Mouse (Mus musculus) liver, adult 2 months (tissue): ENCODE data around the gene 1700016D06Rik. TPM values are rescaled to one million over a fixed set of nuclear protein-coding genes. Genes with fewer than 3 reads are reported as not detected.
A peak's percentile ranks its signal among the peaks of the same experiment; 100 is the strongest.

Experiments
- DNase-seq: peaks from one replicate; pipeline ENCODE4 v3.0.0-alpha.2; 2011; ENCODE audit warnings: low read depth, low spot score; ENCODE audit errors: extremely low read depth
- H3K27ac ChIP-seq: fragments of 200-500 bp; replicated peaks from 2 replicates; pipeline ENCODE4 v1.5.1; 2012; ENCODE audit warnings: low read depth, mild to moderate bottlenecking, control low read depth, inconsistent platforms, low read length; ENCODE audit not compliant: insufficient read depth
- H3K27me3 ChIP-seq: fragments of 200-500 bp; 2 replicates; pipeline ENCODE4 v1.6.1; 2012; ENCODE audit warnings: mild to moderate bottlenecking, moderate library complexity, low read length, inconsistent platforms; ENCODE audit not compliant: control insufficient read depth, insufficient read depth
- H3K36me3 ChIP-seq: fragments of 200-500 bp; 2 replicates; pipeline ENCODE4 v1.6.1; 2012; ENCODE audit warnings: low read length, inconsistent platforms; ENCODE audit not compliant: control insufficient read depth, insufficient read depth
- H3K4me1 ChIP-seq: fragments of 200-500 bp; 2 replicates; pipeline ENCODE4 v1.6.1; 2011; ENCODE audit warnings: low read length; ENCODE audit not compliant: control insufficient read depth, insufficient read depth
- H3K4me3 ChIP-seq: fragments of 200-500 bp; 2 replicates; pipeline ENCODE4 v1.5.1; 2011; ENCODE audit warnings: low read depth, mild to moderate bottlenecking, control low read depth, low read length, moderate library complexity; ENCODE audit not compliant: insufficient read depth
- H3K79me2 ChIP-seq: fragments of 200-500 bp; 2 replicates; pipeline ENCODE4 v1.6.1; 2012; ENCODE audit warnings: inconsistent platforms, mild to moderate bottlenecking, low read length, moderate library complexity; ENCODE audit not compliant: control insufficient read depth, insufficient read depth
- H3K9ac ChIP-seq: fragments of 200-500 bp; 2 replicates; pipeline ENCODE4 v1.6.1; 2012; ENCODE audit warnings: low read depth, mild to moderate bottlenecking, control low read depth, inconsistent platforms, low read length
- CTCF ChIP-seq: fragments of 200-500 bp; IDR thresholded peaks from 2 replicates; pipeline ENCODE4 v1.5.1; 2011; ENCODE audit warnings: low read depth, low read length, control low read depth
- POLR2A ChIP-seq: fragments of 200-500 bp; IDR thresholded peaks from 2 replicates; pipeline ENCODE4 v1.6.1; 2011; ENCODE audit warnings: low read length, control low read depth; ENCODE audit not compliant: insufficient read depth; ENCODE audit errors: extremely low read depth
- WGBS: fragments of 180-500 bp; shearing (Covaris S2); methylation state at CpG from one replicate; pipeline ENCODE4 v1.1.7; 2018; 5-methylcytosine and 5-hydroxymethylcytosine counted together
- polyA plus RNA-seq: library from polyadenylated mRNA; depleted of rRNA; stranded (reverse); fragments of >200 nt; gene quantifications from 2 replicates; pipeline ENCODE4 v1.2.3, GENCODE M21; 2012; rRNA removed
- total RNA-seq: library from RNA; depleted of rRNA; stranded (reverse); fragments of >200 nt; gene quantifications from 2 replicates; pipeline ENCODE4 v1.2.3, GENCODE M21; 2014; rRNA removed

The 1700016D06Rik gene
- total RNA-seq (not detected in 2 replicates), polyA plus RNA-seq (not detected in 2 replicates)

DNA sequence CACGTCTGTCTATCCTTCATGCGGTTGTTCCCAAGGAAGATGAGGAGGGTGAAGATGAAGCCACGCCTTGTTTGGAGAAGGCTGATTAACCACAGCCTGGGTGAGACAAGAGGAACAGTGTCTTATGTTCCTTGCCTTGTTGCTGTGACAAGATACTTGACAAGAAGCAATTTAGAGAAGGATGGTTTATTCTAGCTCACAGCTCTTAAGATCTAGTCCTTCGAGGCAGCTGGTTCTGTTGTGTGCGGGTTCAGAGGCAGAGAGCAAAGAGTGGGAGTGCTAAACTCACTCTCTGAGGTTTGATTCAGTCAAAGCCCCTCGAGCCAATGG is at the start of gene 1700016D06Rik:
1700016D06Rik (minus strand) TSS at position 31 of the 330 bp plus-strand sequence.
- H3K79me2 ChIP-seq: no peaks in the 10 kb centered on the region
- H3K36me3 ChIP-seq: no peaks in the 10 kb centered on the region
- TF ChIP-seq CTCF (no peak), POLR2A (no peak)
- WGBS: 51% methylated on average over 6 of the region's 6 CpGs
- no peak within 1 kb of the TSS for H3K27ac ChIP-seq
- H3K4me3 ChIP-seq: no peak within 1 kb of the TSS
- DNase-seq: no peak
- H3K27me3 ChIP-seq: no peaks in the 10 kb centered on the region
- H3K9ac ChIP-seq: no peak within 1 kb of the TSS
- H3K4me1 ChIP-seq: peaks cover 4% of the 10 kb centered on the region

DNA sequence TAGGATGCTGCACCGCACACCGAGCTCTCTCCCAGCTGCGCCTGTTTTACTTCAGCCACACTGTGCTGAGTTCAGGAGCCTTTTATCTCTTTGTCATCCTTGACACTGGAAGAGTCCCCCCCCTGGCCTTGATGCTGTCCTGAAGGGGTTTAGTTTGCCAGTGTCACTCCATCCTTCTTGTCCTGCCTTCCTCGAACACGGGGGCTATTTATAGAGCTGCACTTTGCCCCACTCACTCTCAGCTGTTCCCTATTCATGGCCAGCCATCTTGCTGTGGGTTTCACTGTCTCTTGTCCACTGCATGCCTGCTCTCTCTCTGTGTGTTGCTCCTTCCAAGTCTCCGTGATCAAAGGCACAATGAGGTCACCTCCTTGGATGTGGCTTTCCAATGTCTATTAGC is 48.6 kb upstream of the 1700016D06Rik start:
- 52% methylated on average over 6 of the region's 6 CpGs for WGBS
- TF ChIP-seq CTCF (no peak), POLR2A (no peak)

DNA sequence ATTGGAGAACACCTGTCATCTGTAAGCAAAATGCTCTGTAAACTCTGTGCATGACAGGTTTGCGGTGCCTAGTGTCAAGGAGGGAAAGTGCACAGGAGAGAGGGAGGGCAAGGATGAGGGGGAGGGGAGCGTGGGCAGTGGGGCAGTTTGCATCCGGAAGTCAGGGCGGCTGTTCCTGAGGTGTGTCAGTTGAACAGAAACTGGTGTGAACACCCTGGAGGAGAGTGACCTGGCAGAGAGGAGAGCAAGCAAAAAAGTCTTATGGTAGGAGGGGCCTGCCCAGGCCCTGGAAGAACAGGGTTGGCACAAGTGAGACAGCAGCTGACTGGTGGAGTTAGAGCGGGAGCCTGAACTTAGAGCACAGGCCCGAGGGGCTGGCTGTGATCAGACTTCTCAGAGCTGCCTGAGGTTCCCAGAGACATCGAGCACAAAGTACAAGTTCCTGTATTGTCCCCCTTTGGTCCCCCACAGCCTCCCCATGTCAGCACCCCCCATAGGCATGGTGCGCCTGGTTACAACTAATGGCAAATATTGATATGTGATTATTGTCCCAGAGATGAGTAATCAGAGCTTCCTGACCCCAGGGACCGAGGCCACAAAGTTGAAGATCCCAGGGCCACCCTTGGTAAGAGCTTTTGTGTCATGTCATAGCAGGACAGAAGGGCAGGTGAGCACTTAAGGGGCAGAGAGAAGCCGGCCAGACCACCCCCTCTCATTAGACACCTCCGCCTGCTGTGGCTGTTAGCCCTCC is 46.2 kb upstream of the 1700016D06Rik start:
- TF ChIP-seq CTCF (no peak), POLR2A (no peak)
- 32% methylated on average over 11 of the region's 11 CpGs for WGBS
- Histone ChIP-seq H3K36me3 (no peaks in the 10 kb centered on the region), H3K9ac (no peak overlapping the region), H3K79me2 (peaks cover 37% of the 10 kb centered on the region), H3K4me1 (peaks cover 23% of the 10 kb centered on the region), H3K27me3 (no peaks in the 10 kb centered on the region), H3K4me3 (no peak overlapping the region), H3K27ac (peak overlapping the region; percentile 75)
- peak; percentile 86 for DNase-seq

More for the DNA sequence above, 48.6 kb upstream of the 1700016D06Rik start:
- DNase-seq: no peak
- peaks cover 40% of the 10 kb centered on the region for H3K4me1 ChIP-seq
- H3K4me3 ChIP-seq: no peak overlapping the region
- no peaks in the 10 kb centered on the region for H3K27me3 ChIP-seq
- H3K27ac ChIP-seq: no peak overlapping the region
- no peak overlapping the region for H3K9ac ChIP-seq
- peaks cover 25% of the 10 kb centered on the region for H3K79me2 ChIP-seq
- no peaks in the 10 kb centered on the region for H3K36me3 ChIP-seq

DNA sequence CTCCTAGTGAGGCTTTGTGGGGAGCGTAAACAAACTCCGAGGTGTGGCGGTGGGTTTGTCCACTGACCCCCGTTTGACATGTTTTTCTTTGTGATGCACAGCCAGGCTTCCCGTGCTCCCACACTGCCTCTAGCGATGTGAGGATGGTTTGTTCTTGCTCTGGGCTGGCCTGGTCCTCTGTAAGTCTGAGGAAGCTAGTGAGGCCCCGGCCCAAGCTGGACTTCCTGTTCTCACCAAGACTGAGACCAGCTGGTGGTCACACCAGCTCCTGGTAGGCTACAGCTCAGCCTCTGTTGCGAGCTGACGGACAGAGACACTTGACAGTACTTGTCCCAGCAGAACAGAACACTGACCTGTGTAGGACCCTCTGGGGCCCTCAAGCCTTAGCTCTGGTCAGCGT is 42.7 kb upstream of the 1700016D06Rik start:
- Histone ChIP-seq H3K36me3 (no peaks in the 10 kb centered on the region), H3K4me3 (no peak overlapping the region), H3K27ac (no peak overlapping the region), H3K27me3 (no peaks in the 10 kb centered on the region), H3K9ac (no peak overlapping the region), H3K4me1 (peaks cover 29% of the 10 kb centered on the region), H3K79me2 (peaks cover 36% of the 10 kb centered on the region)
- DNase-seq: no peak
- 80% methylated on average over 10 of the region's 10 CpGs for WGBS
- no peak for TF ChIP-seq POLR2A
- no peak for TF ChIP-seq CTCF

DNA sequence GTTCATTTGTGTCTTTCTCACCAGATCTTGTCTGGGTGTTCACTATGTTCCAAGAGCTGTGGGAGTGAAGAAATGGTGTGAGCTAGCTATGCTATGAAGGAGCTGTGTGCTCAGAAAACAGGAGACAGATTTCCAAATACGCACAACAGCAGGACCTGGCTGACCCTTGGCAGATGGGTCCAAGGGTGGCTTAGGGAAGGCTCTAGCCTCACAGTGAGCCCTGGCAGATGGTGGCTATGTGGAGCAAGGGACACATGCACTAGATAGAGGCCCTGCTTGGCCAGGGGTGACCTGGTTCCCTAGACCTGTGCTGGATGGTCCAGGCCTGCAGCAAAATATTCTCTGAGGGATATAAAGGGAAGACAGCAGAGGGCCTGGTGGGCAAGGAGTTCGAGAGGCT is 40.0 kb upstream of the 1700016D06Rik start:
- WGBS: 42% methylated on average over 2 of the region's 2 CpGs
- peak; percentile 88 for DNase-seq
- TF ChIP-seq POLR2A: no peak
- no peak for TF ChIP-seq CTCF
- Histone ChIP-seq H3K27ac (peak overlapping the region; percentile 18; the same call in 1 of the 2 replicates), H3K9ac (no peak overlapping the region), H3K36me3 (no peaks in the 10 kb centered on the region), H3K4me1 (peaks cover 17% of the 10 kb centered on the region), H3K79me2 (peaks cover 28% of the 10 kb centered on the region; the same call in 1 of the 2 replicates), H3K27me3 (no peaks in the 10 kb centered on the region), H3K4me3 (no peak overlapping the region)

DNA sequence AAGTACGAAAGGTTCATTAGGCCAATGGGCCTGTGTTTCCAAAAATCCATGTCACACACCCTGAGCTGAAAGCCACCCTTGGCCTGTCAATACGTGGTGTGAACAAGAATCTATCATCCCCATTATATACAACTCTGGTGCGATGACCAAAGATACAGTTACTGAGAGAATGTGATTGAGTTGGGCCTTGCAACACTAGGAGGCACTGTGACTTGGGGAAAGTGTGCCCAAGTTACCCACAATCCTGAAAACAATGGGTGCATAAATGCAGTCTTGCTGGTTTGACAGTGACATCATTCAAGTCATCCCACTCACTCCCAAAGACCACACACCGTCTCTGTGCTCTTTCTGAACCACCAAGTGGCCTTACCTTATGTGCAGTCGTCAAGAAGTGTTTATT is 38.2 kb upstream of the 1700016D06Rik start:
- 90% methylated on average over 5 of the region's 5 CpGs for WGBS

More for the DNA sequence above, 38.2 kb upstream of the 1700016D06Rik start:
- Histone ChIP-seq H3K27me3 (no peaks in the 10 kb centered on the region), H3K4me3 (no peak overlapping the region), H3K9ac (no peak overlapping the region), H3K27ac (no peak overlapping the region), H3K4me1 (peaks cover 13% of the 10 kb centered on the region), H3K79me2 (peaks cover 37% of the 10 kb centered on the region; the same call in 1 of the 2 replicates), H3K36me3 (no peaks in the 10 kb centered on the region)
- no peak for TF ChIP-seq CTCF
- no peak for TF ChIP-seq POLR2A
- no peak for DNase-seq
